Mouse (Mus musculus): ENCODE results near the gene Olfr98.

DNA sequence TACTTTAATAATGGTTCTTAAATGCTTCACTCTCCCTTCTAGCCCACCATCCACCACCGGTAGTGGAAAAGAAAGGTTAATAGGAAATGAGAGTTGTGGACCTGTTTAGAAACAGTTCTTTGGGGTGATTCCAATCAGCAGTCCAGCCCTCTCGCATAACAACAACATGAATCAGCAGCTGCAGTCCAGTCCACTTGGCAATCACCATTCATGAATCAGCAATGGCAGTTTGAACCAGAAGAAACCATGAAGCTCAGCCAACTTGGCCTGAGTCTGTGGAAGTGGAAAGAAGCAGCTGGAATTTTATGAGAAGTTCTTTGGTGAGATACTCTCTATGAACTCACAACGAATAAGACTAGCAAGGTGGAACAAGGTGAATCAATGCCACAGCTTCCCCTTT, 45.1 kb downstream of the Olfr98 start:
- TF ChIP-seq CTCF (IDR thresholded peaks at IDR 0.05; ENCODE audit: low read depth, low read length) (no peak), POLR2A (IDR thresholded peaks at IDR 0.05; ENCODE audit: borderline replicate concordance, low read depth, low read length) (no peak)
